Mouse (Mus musculus): ENCODE results near the gene Nfkbie. TPM values are rescaled to one million over a fixed set of nuclear protein-coding genes. Genes with fewer than 3 reads are reported as not detected.

Gene Nfkbie
- total RNA-seq, 2 experiments from 2014 or later = 1.8 to 2.8 TPM

DNA sequence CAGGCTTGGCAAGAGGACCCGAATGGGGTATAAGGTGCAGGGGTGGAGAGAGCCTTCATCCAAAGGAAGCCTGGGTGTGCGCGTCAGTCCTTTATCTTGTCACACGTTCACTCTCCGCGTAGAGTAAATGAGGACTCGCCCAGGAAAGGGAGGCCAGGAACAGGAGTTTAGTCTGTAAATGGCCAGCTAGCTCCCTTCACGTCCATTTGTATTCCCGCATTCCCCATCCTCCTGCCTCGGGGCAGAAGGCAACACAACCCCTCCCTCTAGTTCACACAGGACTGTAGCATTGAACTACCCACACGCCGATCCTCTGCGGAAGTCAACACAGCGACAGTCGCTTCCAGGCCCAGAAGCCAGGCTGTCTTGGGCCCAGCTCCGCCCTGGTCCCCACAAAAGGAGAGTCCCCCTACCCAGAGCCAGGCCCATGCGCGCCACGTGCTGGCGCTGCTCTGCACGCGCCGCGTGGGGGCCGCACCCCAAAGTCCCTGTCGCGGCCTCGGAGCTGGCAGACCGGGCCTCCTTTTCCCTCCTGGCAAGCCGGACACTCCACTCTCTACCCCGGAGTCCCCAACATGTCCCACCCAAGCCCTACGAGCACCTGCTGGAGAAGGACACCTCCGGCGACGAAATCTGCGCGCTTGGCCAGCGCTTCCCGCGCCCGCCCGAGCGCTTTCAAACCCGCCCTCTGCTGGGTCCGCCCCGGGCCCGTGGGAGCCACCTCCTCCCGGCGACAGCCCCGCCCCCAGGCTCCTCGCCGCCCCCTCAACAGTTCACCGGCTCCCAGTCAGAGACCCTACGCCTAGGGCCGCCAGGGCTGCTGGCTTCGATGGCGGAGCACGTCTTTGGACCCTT is 39.6 kb downstream of the Nfkbie start:
- peak in 1 of 2 experiments; percentile 44 for DNase-seq (ENCODE audit: low spot score in 2 of 2)

DNA sequence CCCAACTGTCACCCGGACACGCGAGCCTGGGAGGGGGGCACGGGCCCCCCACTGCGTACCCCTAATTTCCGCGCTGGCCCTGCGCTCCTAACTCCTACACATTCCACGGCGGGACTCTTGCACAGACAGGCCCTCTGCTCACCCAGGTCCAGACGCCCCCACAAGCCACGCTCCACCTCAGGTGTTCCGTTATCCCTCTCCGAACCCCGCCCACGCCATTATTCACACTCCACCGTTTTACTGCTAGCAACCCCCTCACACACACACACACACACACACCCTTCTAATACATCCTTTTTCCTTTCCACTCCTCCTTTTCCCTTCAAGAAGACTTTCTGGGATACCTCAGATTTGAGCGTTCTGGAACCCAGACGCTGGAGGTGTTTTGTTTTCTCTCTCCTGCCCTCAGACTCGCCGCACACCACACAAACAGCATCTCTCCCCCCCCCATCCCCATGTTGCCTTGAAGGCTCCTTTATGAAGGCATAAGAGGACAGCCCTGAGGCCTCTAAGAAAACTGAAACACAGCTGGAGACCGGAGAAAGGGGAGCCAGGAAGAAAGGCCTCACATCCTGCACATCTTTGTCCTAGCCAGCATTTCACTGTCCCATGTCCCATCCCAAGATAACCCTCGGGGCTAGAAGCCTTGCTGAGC is 40.4 kb downstream of the Nfkbie start:
- DNase-seq (ENCODE audit: low spot score in 2 of 2) = no peak

DNA sequence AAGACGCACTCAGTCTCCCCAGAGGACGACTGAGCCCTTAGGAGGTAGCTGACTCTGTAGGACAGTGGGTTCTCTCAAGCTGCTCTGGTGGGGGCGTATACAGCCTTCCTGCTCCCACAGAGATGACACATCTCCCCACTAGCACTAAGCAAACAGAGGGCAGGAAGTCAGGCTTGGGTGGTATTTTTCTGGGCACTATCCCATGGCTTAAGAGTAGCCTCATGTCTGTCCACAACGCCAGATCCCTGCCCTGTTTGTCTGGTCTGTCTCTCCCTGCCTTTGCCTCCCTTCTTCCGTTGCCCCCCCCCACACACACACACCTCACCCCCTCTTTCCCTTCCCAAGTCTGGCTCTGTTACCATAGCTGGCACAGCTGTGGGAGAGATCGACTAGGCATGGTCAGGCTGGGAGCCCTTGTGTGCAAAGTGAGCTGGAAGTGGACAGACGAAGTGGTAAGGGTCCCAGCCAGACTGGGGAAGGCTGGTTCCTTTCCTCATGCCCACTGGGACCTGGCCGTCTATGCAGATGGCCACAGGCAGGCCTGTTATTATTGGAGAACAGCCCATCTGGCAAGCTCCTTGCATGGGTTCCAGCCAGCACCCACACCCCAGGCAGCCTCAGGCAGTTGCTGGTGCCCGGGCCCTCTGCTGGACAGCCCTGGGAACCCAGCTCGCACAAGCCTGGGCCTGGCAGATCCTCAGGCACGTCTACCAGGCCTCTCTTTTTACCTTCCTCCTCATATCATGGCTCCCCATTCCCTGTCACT is 41.3 kb downstream of the Nfkbie start:
- DNase-seq (ENCODE audit: low spot score in 2 of 2) = peak; percentile 53 to 69

DNA sequence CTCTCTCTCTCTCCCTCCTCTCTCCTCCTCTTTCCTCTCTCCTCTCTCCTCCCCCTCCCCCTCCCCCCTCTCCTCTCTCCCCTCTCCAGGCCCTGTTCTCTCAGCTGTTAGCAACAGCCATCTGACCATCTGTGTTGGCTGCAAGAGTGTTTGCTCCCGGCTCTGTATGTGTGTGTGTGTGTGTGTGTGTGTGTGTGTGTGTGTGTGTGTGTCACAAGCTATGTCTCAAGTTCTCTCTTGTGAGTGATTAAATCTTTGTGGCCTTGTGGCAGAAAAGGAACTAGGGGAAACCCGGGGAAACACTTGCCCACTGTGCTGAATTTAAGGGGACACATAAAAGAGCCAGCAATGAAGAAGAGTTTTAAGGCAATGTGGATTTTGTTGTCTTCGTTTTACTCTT is 42.3 kb downstream of the Nfkbie start:
- DNase-seq (ENCODE audit: low spot score in 2 of 2) = no peak

DNA sequence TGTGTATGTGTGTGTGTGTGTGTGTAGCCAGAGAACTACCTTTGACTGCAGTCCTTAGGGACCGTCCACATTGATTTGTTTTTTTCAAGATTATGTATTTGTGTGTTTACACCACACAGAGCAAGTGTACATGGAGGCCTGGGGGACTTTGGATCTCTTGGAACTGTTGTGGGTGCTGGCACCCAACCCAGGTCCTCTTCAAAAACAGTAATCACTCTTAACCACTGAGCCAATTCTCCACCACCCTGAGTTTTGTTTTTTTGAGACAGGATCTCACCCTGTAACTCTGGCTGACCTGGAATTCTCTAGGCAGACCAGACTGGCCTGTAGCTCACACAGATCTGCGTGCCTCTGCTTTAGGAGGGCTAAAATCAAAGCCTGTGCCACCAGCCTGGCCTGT is 42.9 kb downstream of the Nfkbie start:
- no peak for DNase-seq (ENCODE audit: low spot score in 2 of 2)

DNA sequence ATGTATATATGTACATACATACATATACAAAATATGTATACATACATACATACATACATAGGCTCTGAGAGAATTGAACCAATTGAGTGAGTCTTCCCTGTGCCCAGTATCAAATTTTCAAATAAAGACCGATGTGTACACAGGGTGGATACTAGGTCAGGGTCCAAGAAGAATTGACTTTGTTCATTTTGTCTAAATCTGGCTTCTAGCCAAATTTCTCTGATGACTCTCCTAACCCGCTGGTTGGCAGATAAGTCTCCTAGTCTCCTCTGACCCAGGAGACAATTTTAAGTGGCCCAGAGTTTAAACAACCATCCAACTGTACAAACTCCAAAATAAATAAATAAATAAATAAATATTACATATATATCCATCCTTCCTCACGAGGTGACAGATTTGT is 43.4 kb downstream of the Nfkbie start:
- DNase-seq (ENCODE audit: low spot score in 2 of 2) = no peak

DNA sequence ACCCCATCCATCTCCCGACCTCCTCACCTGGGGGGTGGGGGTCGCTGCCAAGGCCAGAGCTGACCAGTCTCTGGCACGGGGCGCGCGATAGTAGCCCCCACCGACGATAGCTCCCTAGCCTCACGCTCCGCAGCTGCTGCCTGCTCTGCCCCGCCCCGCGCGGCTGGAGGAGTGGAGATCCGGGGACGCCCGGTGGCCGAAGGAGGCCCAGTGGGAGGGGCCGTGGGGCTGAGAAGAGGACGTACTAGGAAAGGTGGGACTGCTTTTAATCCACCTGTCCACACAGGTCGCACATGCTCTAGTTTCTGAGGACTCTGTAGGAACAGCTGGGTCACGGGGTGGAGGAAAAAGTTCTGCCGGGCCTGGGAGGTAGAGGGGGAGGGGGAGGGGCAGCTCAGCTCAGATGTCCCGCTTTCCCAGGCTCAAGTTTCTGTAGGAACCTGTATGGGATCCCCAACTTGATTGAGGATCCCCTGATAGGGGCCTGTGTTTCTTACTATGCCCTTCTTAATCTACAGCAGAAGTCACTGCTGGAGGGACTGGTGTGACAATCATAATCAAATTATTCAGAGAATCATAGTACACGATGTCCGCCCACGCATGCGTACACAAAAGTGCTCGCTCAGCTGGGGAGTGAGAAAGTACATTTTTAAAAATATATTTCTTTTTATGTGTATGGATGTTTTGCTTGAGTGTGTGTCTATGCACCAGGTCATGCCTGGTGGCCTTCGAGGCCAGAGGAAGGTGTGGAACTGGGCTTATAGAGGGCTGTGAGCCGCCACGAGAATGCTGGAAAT is 44.1 kb downstream of the Nfkbie start, which contains the start of gene Slc29a1:
Gene Slc29a1 (minus strand): TSS at position 161 of the 797 bp plus-strand sequence.
- DNase-seq (ENCODE audit: low spot score in 2 of 2) = no peak

DNA sequence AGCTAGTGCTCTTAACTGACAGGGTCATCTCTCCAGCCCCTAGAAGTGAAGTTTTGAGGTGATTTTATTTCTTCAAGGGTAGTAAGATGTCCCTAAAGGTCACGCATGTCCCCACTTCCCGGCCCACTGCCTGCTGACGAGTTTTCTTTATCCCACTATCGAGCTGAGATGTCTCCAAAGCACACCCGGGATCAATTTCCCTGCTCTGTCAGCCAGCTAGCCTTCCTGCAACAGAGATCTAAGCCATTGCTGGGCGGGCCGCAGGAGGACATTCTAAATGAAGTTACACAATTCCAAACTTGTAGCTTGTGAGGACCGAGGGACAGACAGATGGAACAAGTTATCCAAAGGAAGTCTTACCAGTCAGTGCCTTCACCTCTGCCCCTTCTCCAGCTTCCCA is 44.8 kb downstream of the Nfkbie start:
- no peak for DNase-seq (ENCODE audit: low spot score in 2 of 2)

DNA sequence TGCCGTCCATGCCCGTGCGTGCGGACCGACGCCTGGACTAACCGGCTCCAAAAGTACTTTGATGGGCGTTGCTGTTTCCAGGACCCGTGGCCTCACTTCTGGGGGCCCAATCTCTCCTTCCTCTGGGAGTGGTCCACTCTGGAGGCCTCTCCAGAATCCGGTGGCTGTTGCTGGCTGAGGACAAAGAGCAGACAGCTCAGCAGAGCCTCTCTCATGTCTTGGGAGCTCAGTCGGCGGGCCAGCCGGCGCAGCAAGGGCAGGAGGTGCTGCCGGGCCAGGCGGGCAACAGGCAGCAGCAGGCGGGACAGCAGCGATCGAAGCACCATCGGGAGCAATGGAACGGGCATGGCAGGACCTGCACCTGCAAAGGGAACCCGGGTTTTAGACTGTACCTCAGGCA is 45.8 kb downstream of the Nfkbie start:
- no peak for DNase-seq (ENCODE audit: low spot score in 2 of 2)

DNA sequence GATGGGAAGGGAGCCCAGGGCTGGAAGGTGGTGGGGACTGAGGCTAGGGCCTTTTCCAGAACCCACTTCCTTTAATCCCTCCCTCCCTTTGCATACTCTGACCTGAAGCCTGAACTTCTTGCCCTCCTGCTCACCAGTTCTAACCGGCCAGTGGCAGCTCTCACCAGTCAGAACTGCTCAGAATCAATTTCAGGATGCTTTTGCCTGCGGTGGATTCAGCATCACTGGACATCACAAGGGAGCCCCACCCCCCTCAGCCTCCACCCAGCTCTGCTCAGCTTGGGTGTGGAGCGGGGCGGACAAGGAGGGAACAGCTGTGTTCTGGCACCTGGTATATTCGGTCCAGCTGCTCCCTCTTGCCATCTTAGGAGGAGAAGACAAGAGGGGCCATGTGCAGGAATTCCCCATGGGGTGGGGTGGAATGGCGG is 46.4 kb downstream of the Nfkbie start, which contains the start of gene Mymx:
Gene Mymx (minus strand): TSS at position 226 of the 428 bp plus-strand sequence.
- no peak for DNase-seq (ENCODE audit: low spot score in 2 of 2)

DNA sequence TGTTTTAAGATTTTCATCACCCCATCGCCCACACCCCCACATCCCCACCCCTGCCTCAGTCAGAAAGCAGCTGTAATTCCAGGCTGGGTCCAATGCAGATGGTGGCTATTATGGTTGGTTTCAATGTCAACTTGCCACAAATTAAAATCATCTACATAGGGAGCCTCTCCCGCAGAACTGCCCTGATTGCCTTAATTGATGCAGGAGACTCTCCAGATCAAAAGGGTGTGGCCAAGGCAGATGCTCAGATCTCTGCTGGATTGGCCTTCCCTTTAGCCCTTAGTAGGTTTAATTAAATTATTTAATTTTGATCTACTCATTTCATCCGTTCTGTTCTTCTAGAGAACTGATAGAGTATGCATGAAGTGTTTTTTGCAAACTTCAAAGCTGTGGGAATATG is 47.5 kb downstream of the Nfkbie start:
- no peak for DNase-seq (ENCODE audit: low spot score in 2 of 2)

DNA sequence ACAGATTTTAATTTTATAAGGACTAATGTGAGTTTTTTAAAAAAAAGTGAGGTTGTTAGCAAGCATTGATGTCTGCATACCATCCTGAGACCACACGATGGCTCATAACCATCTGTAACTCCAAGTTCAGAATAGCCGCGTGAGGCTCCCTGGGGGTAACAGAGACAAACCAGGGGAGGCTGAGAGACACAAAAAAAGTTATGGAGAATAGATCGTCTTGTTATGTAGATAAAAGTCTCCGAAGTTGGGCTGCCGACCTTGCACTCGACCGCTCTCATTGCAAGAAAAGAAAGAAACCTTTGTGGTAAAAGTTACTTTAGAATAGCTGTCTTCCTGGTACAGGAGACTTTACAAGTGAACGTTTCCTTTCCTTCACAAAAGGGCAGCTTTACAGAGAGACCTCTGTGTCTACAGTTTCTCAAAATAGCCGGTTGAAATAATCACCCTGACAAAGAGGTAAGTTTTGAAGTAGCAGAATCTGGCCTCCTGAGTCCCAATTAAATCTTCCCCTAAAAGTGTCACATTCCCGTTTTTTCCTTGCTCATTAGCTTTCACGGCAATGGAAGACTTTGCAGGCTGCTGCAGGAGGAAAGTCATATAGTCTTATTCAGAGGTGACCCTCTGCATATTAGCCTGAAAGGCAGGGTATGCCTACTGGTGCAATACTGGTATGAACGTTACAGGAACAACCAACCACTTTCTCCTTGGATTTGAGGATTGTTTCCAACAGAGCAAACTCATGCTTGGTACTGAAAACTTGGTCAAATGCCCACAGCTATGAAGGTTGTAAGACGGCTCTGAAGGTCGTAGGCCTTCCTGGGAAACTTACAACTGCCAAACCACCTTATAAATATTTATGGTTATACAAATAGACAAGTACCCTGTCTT is 51.7 kb downstream of the Nfkbie start:
- no peak for DNase-seq (ENCODE audit: low spot score in 2 of 2)

DNA sequence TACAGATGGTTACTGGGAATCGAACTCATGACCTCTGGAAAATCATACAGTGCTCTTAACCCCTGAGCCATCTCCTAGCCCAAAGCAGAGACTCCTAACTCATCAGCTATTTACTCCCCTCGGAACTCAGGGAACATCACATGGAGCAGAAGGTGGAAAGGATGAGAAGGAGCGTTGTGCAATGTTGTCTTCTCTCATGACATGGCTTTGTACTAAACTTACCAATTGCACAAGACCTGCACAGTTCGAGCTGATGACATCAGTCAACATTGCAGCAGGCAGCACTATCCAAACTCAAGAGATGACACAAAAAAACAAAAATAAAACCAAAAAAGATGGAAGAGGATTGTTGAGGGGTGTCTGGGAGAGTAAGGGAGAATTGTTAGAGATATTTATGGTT is 52.9 kb downstream of the Nfkbie start:
- no peak for DNase-seq (ENCODE audit: low spot score in 2 of 2)

DNA sequence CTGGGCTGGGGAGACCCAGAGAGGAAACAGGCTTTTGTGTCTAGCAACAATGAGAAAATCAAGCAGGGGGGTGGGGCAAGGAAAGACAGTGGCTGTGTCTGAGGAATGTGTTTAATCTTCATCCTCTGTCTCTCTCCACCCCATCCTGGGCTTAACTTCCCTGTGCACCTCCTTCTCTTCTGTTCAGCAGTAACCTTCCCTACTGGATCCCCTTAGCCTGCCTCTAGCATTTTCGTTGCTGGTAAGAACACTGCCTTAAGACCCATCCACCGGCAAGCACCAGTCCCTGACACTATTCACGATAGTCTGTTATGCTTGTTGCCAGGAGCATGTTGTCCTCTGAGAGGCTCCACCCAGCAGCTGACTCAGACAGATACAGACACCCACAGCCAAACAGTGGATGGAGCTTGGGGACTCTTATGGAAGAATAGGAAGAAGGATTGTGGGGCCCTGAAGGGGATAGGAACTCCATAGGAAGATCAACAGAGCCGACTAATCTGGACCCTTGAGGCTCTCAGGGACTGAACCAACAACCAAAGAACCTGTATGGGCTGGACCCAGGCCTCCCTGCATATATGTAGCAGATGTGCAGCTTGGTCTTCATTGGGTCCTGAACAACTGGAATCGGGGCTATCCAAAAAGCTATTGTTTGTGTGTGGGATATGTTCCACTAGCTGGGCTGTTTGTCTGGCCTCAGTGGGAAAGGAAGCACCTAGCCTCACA is 54.8 kb downstream of the Nfkbie start:
- DNase-seq (ENCODE audit: low spot score in 2 of 2) = no peak

DNA sequence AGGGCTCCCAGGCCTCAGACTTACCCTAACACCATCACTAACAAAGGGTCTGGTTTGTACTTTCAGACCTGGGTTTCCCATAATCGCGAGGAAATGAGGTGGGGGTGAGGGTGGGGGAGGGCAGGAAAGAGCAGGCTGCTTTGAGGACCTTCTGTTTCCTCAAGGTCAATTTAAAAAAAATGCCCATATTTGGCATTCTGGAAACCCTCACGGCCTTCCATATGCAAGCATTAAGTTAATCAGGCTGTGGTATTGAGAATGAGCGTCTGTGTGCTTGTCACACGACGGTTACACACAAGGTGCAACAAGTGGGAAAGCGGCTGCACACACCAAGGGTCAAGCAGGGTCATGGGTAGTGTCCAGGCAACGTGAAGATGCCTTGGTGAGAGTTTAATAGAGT is 56.5 kb downstream of the Nfkbie start:
- DNase-seq (ENCODE audit: low spot score in 2 of 2) = no peak
